Mouse (Mus musculus) heart, embryonic 11.5 days (tissue): Measurements from ENCODE around the gene Hivep2. TPM values are rescaled to one million over a fixed set of nuclear protein-coding genes. Genes with fewer than 3 reads are reported as not detected.

ENCODE experiments used
- ATAC-seq: fragments of 200-750 bp; cut with Nextera tagmentation; replicated peaks from 2 replicates; pipeline ENCODE4 v1.8.0; 2017; ENCODE audit warnings: moderate library complexity; ENCODE audit not compliant: insufficient number of reproducible peaks, low FRiP score, low TSS enrichment
- H3K27ac ChIP-seq: fragments of 300-500 bp; sonication (generic); 2 replicates; pipeline ENCODE4 v1.5.1; 2014; ENCODE audit warnings: mild to moderate bottlenecking, low read depth, low read length
- H3K27me3 ChIP-seq: fragments of 300-500 bp; sonication (generic); 2 replicates; pipeline ENCODE4 v1.6.1; 2014; ENCODE audit warnings: mild to moderate bottlenecking, low read length, mixed read lengths; ENCODE audit not compliant: control insufficient read depth, insufficient read depth
- H3K36me3 ChIP-seq: fragments of 300-500 bp; sonication (generic); 2 replicates; pipeline ENCODE4 v1.6.1; 2014; ENCODE audit warnings: mild to moderate bottlenecking, low read length, moderate library complexity, mixed read lengths; ENCODE audit not compliant: control insufficient read depth, insufficient read depth
- H3K4me1 ChIP-seq: fragments of 300-500 bp; sonication (generic); 2 replicates; pipeline ENCODE4 v1.6.1; 2014; ENCODE audit warnings: low read length; ENCODE audit not compliant: control insufficient read depth, insufficient read depth
- H3K4me2 ChIP-seq: fragments of 300-500 bp; sonication (generic); 2 replicates; pipeline ENCODE4 v1.6.1; 2014; ENCODE audit warnings: mild to moderate bottlenecking, moderate library complexity
- H3K4me3 ChIP-seq: fragments of 300-500 bp; sonication (generic); 2 replicates; pipeline ENCODE4 v1.5.1; 2014; ENCODE audit warnings: low read depth, low read length
- H3K9ac ChIP-seq: fragments of 300-500 bp; sonication (generic); 2 replicates; pipeline ENCODE4 v1.6.1; 2014; ENCODE audit warnings: mild to moderate bottlenecking, low read depth, low read length, moderate library complexity
- H3K9me3 ChIP-seq: fragments of 300-500 bp; sonication (generic); replicated peaks from 2 replicates; pipeline ENCODE4 v1.6.1; 2016; ENCODE audit warnings: low read length; ENCODE audit not compliant: control insufficient read depth
- WGBS: fragments of 180-500 bp; shearing (Covaris S2); extraction: QIAGEN DNeasy Blood & Tissue Kit; methylation state at CpG from one replicate; pipeline ENCODE4 v1.1.7; 2014; ENCODE audit not compliant: insufficient replicate concordance; 5-methylcytosine and 5-hydroxymethylcytosine counted together
- polyA plus RNA-seq: library from polyadenylated mRNA; unstranded; fragments of >200 nt; fragmentation: Nextera tagmentation; extraction: Ambion mirVana; gene quantifications from 2 replicates; pipeline ENCODE4 v1.2.1, GENCODE M21; 2014

Hivep2 gene
- polyA plus RNA-seq, 1 experiment from 2014 or later: 8.0 TPM

- H3K9me3 ChIP-seq: no peaks in the 10 kb centered on the region
- 14% methylated on average over 5 of the region's 5 CpGs for WGBS
- peak overlapping the region; percentile 93 for H3K9ac ChIP-seq
- H3K4me1 ChIP-seq: no peaks in the 10 kb centered on the region
- H3K4me2 ChIP-seq: peak overlapping the region; percentile 81
- no peaks in the 10 kb centered on the region for H3K27me3 ChIP-seq
- H3K36me3 ChIP-seq: no peaks in the 10 kb centered on the region
- peak overlapping the region; percentile 98 for H3K27ac ChIP-seq
- peak overlapping the region; percentile 72 for H3K4me3 ChIP-seq
- ATAC-seq: no peak
Measured at GRCm38 (mm10) chr10:13968234-13968555, 2.3 kb downstream of the Hivep2 start.

- no peaks in the 10 kb centered on the region for H3K9me3 ChIP-seq
- no peak overlapping the region for H3K9ac ChIP-seq
- H3K4me3 ChIP-seq: no peak overlapping the region
- ATAC-seq: no peak
- peaks cover 3% of the 10 kb centered on the region; the same call in 1 of the 2 replicates for H3K4me1 ChIP-seq
- H3K27ac ChIP-seq: no peak overlapping the region
- H3K36me3 ChIP-seq: no peaks in the 10 kb centered on the region
- no peak overlapping the region for H3K4me2 ChIP-seq
- 19% methylated on average over 8 of the region's 8 CpGs for WGBS
- no peaks in the 10 kb centered on the region for H3K27me3 ChIP-seq
Measured at GRCm38 (mm10) chr10:13968989-13969388, 3.1 kb downstream of the Hivep2 start.

- H3K4me1 ChIP-seq: peaks cover 12% of the 10 kb centered on the region
- ATAC-seq: no peak
- WGBS: 70% methylated on average over 3 of the region's 3 CpGs
- no peaks in the 10 kb centered on the region for H3K9me3 ChIP-seq
- no peaks in the 10 kb centered on the region for H3K36me3 ChIP-seq
- no peak overlapping the region for H3K4me2 ChIP-seq
- no peak overlapping the region for H3K4me3 ChIP-seq
- no peak overlapping the region for H3K27ac ChIP-seq
- H3K27me3 ChIP-seq: no peaks in the 10 kb centered on the region
- H3K9ac ChIP-seq: no peak overlapping the region
Measured at GRCm38 (mm10) chr10:13970321-13970720, 4.4 kb downstream of the Hivep2 start.

GRCm38 (mm10) chr10:13971268-13971667 lies 5.4 kb downstream of the Hivep2 start:
- no peaks in the 10 kb centered on the region for H3K9me3 ChIP-seq
- ATAC-seq: no peak
- H3K4me1 ChIP-seq: peaks cover 18% of the 10 kb centered on the region
- no peak overlapping the region for H3K4me3 ChIP-seq
- WGBS: 33% methylated on average over 5 of the region's 5 CpGs
- no peak overlapping the region for H3K27ac ChIP-seq
- H3K27me3 ChIP-seq: no peaks in the 10 kb centered on the region
- no peak overlapping the region for H3K4me2 ChIP-seq
- no peak overlapping the region for H3K9ac ChIP-seq
- H3K36me3 ChIP-seq: no peaks in the 10 kb centered on the region

- 84% methylated on average over 7 of the region's 7 CpGs for WGBS
Measured at GRCm38 (mm10) chr10:13973563-13974179, 7.8 kb downstream of the Hivep2 start.

GRCm38 (mm10) chr10:13974472-13974871 lies 8.6 kb downstream of the Hivep2 start:
- H3K27ac ChIP-seq: no peak overlapping the region
- no peak overlapping the region for H3K9ac ChIP-seq
- H3K4me3 ChIP-seq: no peak overlapping the region
- ATAC-seq: no peak
- H3K36me3 ChIP-seq: no peaks in the 10 kb centered on the region
- H3K9me3 ChIP-seq: no peaks in the 10 kb centered on the region
- no peaks in the 10 kb centered on the region for H3K27me3 ChIP-seq
- 37% methylated on average over 7 of the region's 7 CpGs for WGBS
- H3K4me2 ChIP-seq: peak overlapping the region; percentile 37
- H3K4me1 ChIP-seq: peaks cover 28% of the 10 kb centered on the region

More at GRCm38 (mm10) chr10:13973563-13974179, 7.8 kb downstream of the Hivep2 start:
- Histone ChIP-seq H3K27ac (no peak overlapping the region), H3K4me1 (peaks cover 24% of the 10 kb centered on the region), H3K9me3 (no peaks in the 10 kb centered on the region), H3K4me3 (no peak overlapping the region), H3K36me3 (no peaks in the 10 kb centered on the region), H3K9ac (no peak overlapping the region), H3K4me2 (no peak overlapping the region), H3K27me3 (no peaks in the 10 kb centered on the region)
- no peak for ATAC-seq

GRCm38 (mm10) chr10:13975861-13976260 lies 10.0 kb downstream of the Hivep2 start:
- 60% methylated on average over 4 of the region's 4 CpGs for WGBS
- H3K36me3 ChIP-seq: no peaks in the 10 kb centered on the region
- peaks cover 28% of the 10 kb centered on the region for H3K4me1 ChIP-seq
- peak overlapping the region; percentile 23; the same call in 1 of the 2 replicates for H3K4me2 ChIP-seq
- ATAC-seq: no peak
- no peak overlapping the region for H3K27ac ChIP-seq
- H3K9me3 ChIP-seq: no peaks in the 10 kb centered on the region
- H3K27me3 ChIP-seq: no peaks in the 10 kb centered on the region
- H3K9ac ChIP-seq: no peak overlapping the region
- H3K4me3 ChIP-seq: no peak overlapping the region

GRCm38 (mm10) chr10:13976267-13976666 lies 10.4 kb downstream of the Hivep2 start:
- H3K27ac ChIP-seq: peak overlapping the region; percentile 51; the same call in 1 of the 2 replicates
- no peaks in the 10 kb centered on the region for H3K36me3 ChIP-seq
- H3K27me3 ChIP-seq: no peaks in the 10 kb centered on the region
- WGBS: 59% methylated on average over 6 of the region's 6 CpGs
- H3K9me3 ChIP-seq: no peaks in the 10 kb centered on the region
- H3K4me1 ChIP-seq: peaks cover 28% of the 10 kb centered on the region
- ATAC-seq: no peak
- H3K9ac ChIP-seq: no peak overlapping the region
- H3K4me3 ChIP-seq: no peak overlapping the region
- peak overlapping the region; percentile 23; the same call in 1 of the 2 replicates for H3K4me2 ChIP-seq

GRCm38 (mm10) chr10:13982271-13982670 lies 16.4 kb downstream of the Hivep2 start:
- no peaks in the 10 kb centered on the region for H3K36me3 ChIP-seq
- 62% methylated on average over 6 of the region's 6 CpGs for WGBS
- no peaks in the 10 kb centered on the region for H3K27me3 ChIP-seq
- peaks cover 22% of the 10 kb centered on the region for H3K4me1 ChIP-seq
- peak overlapping the region; percentile 84; the same call in 1 of the 2 replicates for H3K9ac ChIP-seq
- H3K4me2 ChIP-seq: peak overlapping the region; percentile 86
- no peaks in the 10 kb centered on the region for H3K9me3 ChIP-seq
- no peak for ATAC-seq
- peak overlapping the region; percentile 64 for H3K4me3 ChIP-seq
- no peak overlapping the region for H3K27ac ChIP-seq
